Mouse (Mus musculus): Measurements from ENCODE around the gene Zdhhc22. TPM values are rescaled to one million over a fixed set of nuclear protein-coding genes. Genes with fewer than 3 reads are reported as not detected.

Zdhhc22 gene
- polyA plus RNA-seq, 1 experiment from 2014 or later: not detected

DNA sequence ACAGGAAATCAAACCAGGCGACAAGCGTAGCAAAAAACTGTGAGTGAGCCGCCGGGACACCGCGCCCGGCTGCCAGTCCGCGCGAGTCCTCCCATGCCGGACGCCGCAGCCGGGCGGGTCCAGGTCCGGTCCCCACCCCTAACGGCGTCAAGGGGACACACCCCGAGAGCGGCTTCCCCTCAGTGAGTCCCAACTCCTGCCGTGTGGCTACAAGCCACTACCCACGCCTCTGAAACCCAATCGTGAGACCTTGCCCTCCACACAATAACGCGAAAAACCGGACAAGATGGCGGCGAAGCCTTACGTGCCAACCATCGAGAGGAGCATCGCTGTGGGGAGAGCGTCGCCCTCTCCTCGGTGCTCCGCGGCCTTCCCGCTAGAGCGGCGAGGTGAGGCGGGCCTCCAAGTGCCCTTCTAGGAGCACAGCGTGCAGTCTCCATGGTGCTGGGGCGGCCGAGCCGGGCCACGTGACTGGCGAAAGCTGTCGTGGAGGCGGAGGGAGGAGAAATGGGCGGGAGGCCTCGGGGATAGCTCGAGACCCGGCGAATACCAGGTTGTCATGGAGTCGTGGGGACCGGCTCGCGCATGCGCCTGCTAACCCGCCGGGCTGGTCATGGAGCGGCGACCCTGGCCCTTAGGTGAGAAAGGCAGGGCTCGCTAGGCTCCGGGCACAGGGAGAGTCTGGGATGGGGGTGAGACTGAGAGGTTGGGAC lies 43.2 kb downstream of the Zdhhc22 start, which contains the start of gene Cipc:
Cipc (plus strand) TSS at position 182 of the 713 bp plus-strand sequence.
- peak within 1 kb of the TSS; percentile 87 for H3K4me3 ChIP-seq (ENCODE audit: low read depth, low read length)
- peak within 1 kb of the TSS; percentile 94 for H3K4me2 ChIP-seq (ENCODE audit: low read depth, low read length)
- peak; percentile 98 for DNase-seq
- peak within 1 kb of the TSS; percentile 89 for H3K9ac ChIP-seq (replicated peaks)
- H3K9me3 ChIP-seq (ENCODE audit: low read length): no peaks in the 10 kb centered on the region
- ATAC-seq: peak; percentile 99
- under 1% methylated on average over 64 of the region's 64 CpGs for WGBS (ENCODE audit: insufficient replicate concordance)
- no peaks in the 10 kb centered on the region for H3K27me3 ChIP-seq (ENCODE audit: insufficient read depth, low read length)
- no peaks in the 10 kb centered on the region for H3K36me3 ChIP-seq (replicated peaks; ENCODE audit: insufficient read depth, low read length)
- TF ChIP-seq CTCF (IDR thresholded peaks at IDR 0.05; ENCODE audit: low read depth) (no peak), EP300 (IDR thresholded peaks at IDR 0.05; ENCODE audit: low read depth) (peak; percentile 40; the same call in 1 of the 2 replicates)
- H3K4me1 ChIP-seq (ENCODE audit: insufficient read depth): peaks cover 20% of the 10 kb centered on the region
- H3K27ac ChIP-seq (ENCODE audit: low read depth): peak within 1 kb of the TSS; percentile 100

DNA sequence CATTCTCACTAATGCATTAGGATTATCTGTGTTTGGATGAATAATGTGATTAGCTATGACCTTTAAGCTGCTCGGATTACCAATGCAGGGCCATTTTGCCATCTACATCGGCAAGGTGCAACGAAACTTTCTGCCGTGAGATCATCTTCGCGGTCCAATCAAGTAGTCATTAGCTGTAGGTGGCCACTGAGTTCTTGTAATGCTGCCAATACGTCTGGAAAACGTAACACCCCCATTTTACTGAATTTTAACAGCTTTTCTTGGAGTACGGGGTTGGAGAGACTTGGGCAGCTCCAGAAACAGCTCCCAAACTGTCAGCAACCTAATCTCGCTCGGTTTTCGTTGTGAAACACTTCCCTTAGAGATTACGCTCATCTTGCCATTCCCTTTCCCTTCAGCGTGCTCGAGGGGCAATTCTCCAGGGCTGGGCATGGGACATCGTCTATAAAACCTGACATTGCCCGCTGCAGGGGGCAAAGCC lies 43.9 kb downstream of the Zdhhc22 start:
- Histone ChIP-seq H3K27me3 (ENCODE audit: insufficient read depth, low read length) (no peaks in the 10 kb centered on the region), H3K4me2 (ENCODE audit: low read depth, low read length) (peak overlapping the region; percentile 94), H3K27ac (ENCODE audit: low read depth) (peak overlapping the region; percentile 100), H3K9me3 (ENCODE audit: low read length) (no peaks in the 10 kb centered on the region), H3K4me1 (ENCODE audit: insufficient read depth) (peaks cover 20% of the 10 kb centered on the region), H3K9ac (replicated peaks) (peak overlapping the region; percentile 89), H3K4me3 (ENCODE audit: low read depth, low read length) (peak overlapping the region; percentile 87), H3K36me3 (replicated peaks; ENCODE audit: insufficient read depth, low read length) (no peaks in the 10 kb centered on the region)
- no peak for DNase-seq
- ATAC-seq: no peak
- TF ChIP-seq EP300 (IDR thresholded peaks at IDR 0.05; ENCODE audit: low read depth): no peak
- TF ChIP-seq CTCF (IDR thresholded peaks at IDR 0.05; ENCODE audit: low read depth): no peak
- 1% methylated on average over 17 of the region's 17 CpGs for WGBS (ENCODE audit: insufficient replicate concordance)

DNA sequence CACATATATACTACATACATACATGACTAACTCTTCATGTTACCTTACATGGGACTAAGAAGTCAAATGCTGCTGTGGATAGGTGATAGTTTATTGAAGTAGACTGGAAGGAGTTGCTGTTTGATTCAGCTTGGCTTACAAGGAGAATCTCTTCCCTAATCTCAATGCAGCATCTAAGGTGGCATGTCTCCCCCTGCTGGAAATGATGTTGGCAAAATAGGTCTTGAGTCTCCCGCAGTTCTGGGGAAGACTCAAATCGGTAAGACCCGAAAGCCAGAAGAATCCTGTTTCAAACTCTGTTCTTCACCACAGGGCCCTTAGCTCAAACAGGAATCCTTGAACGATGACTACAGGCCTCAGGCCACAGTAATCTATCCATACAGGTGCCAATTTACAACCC lies 45.1 kb downstream of the Zdhhc22 start:
- 9% methylated on average over 4 of the region's 4 CpGs for WGBS (ENCODE audit: insufficient replicate concordance)
- no peak for TF ChIP-seq EP300 (IDR thresholded peaks at IDR 0.05; ENCODE audit: low read depth)
- TF ChIP-seq CTCF (IDR thresholded peaks at IDR 0.05; ENCODE audit: low read depth): peak; percentile 79
- Histone ChIP-seq H3K4me1 (ENCODE audit: insufficient read depth) (peaks cover 20% of the 10 kb centered on the region), H3K4me2 (ENCODE audit: low read depth, low read length) (no peak overlapping the region), H3K9ac (replicated peaks) (no peak overlapping the region), H3K36me3 (replicated peaks; ENCODE audit: insufficient read depth, low read length) (no peaks in the 10 kb centered on the region), H3K9me3 (ENCODE audit: low read length) (no peaks in the 10 kb centered on the region), H3K27ac (ENCODE audit: low read depth) (no peak overlapping the region), H3K4me3 (ENCODE audit: low read depth, low read length) (no peak overlapping the region), H3K27me3 (ENCODE audit: insufficient read depth, low read length) (no peaks in the 10 kb centered on the region)
- ATAC-seq (no peak), DNase-seq (peak; percentile 42)

DNA sequence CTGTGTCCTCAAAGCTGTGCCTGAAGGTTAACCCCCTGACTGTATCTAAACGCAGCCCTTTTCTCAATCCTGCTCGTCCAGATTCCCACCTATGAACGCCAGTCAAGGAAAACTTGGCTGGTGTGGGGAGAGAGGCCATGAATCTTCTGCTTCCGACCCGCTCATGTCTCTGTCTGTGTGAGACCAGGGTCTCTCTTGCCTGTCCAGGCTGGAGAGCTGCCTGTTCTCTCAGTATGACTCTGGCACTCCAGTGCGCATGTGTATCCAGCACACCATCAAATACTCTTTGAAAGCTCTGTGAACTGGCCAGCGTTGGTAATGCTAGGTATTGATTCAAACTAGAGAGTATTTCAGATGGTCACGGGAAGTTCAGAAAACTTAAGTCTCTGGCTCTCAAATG lies 46.8 kb downstream of the Zdhhc22 start:
- Histone ChIP-seq H3K27me3 (ENCODE audit: insufficient read depth, low read length) (no peaks in the 10 kb centered on the region), H3K4me3 (ENCODE audit: low read depth, low read length) (no peak overlapping the region), H3K4me1 (ENCODE audit: insufficient read depth) (peaks cover 12% of the 10 kb centered on the region), H3K9me3 (ENCODE audit: low read length) (no peaks in the 10 kb centered on the region), H3K9ac (replicated peaks) (no peak overlapping the region), H3K36me3 (replicated peaks; ENCODE audit: insufficient read depth, low read length) (no peaks in the 10 kb centered on the region), H3K4me2 (ENCODE audit: low read depth, low read length) (no peak overlapping the region), H3K27ac (ENCODE audit: low read depth) (no peak overlapping the region)
- DNase-seq (no peak), ATAC-seq (no peak)
- 82% methylated on average over 8 of the region's 8 CpGs for WGBS (ENCODE audit: insufficient replicate concordance)
- TF ChIP-seq EP300 (IDR thresholded peaks at IDR 0.05; ENCODE audit: low read depth): no peak
- no peak for TF ChIP-seq CTCF (IDR thresholded peaks at IDR 0.05; ENCODE audit: low read depth)

DNA sequence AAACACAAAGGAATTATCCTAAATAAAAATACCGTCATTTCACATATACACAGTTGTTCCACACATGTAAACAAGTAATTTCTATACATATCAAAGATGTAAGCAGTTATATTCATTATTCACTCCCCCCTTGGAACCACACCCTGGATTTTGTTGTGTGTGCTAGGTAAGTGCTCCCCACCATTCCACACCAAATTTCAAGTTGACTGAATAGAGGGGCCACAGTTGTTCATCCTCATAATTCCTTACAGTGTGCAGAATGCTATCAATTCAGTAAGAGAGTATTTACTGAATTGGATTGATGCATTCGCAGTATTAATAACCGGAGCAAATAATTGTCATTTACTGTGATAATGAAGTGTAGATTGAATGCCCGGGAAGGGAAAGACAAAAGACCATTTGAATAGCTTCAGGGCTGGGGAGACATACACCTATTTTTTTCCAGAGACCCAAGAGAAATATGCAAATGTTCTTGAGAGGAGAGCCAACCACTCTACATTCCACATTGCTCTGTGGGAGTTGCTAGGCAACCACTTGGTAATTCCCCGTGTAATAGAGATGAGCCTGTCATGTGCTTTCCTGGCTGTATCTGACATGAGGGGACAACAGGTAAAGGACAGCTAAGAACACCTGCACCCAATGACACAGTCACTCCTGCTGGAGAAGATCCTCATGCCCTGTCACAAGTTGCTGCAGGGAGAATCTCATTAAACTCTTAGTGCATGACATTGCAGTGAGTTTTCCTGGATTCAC lies 48.3 kb downstream of the Zdhhc22 start:
- no peak for ATAC-seq
- Histone ChIP-seq H3K27me3 (ENCODE audit: insufficient read depth, low read length) (no peaks in the 10 kb centered on the region), H3K4me3 (ENCODE audit: low read depth, low read length) (no peak overlapping the region), H3K9me3 (ENCODE audit: low read length) (no peaks in the 10 kb centered on the region), H3K27ac (ENCODE audit: low read depth) (no peak overlapping the region), H3K36me3 (replicated peaks; ENCODE audit: insufficient read depth, low read length) (no peaks in the 10 kb centered on the region), H3K9ac (replicated peaks) (no peak overlapping the region), H3K4me2 (ENCODE audit: low read depth, low read length) (no peak overlapping the region), H3K4me1 (ENCODE audit: insufficient read depth) (peaks cover 6% of the 10 kb centered on the region; the same call in 1 of the 2 replicates)
- TF ChIP-seq EP300 (IDR thresholded peaks at IDR 0.05; ENCODE audit: low read depth): no peak
- no peak for TF ChIP-seq CTCF (IDR thresholded peaks at IDR 0.05; ENCODE audit: low read depth)
- WGBS (ENCODE audit: insufficient replicate concordance): 60% methylated on average over 5 of the region's 5 CpGs
- no peak for DNase-seq

DNA sequence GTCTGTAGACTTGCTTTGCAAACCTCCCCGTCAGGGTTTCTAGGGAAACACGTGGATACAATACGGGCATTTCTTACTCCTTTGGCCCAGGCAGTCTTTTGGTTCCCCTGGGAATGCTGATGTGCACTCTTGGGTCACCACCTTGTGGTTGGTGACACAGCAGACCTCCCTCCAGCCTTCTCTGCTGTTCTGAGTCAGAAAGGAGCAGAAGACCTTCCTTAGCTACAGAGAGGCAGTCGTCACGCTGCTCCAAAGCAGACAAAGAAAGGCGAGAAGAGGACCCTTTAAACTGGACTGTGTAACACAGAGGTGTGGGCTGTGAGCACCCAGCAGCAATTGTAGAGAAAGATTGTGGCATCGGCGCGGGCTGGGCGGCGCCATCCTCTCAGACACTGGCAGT lies 49.1 kb downstream of the Zdhhc22 start:
- Histone ChIP-seq H3K27ac (ENCODE audit: low read depth) (no peak overlapping the region), H3K27me3 (ENCODE audit: insufficient read depth, low read length) (no peaks in the 10 kb centered on the region), H3K4me1 (ENCODE audit: insufficient read depth) (peaks cover 5% of the 10 kb centered on the region; the same call in 1 of the 2 replicates), H3K9ac (replicated peaks) (no peak overlapping the region), H3K36me3 (replicated peaks; ENCODE audit: insufficient read depth, low read length) (no peaks in the 10 kb centered on the region), H3K4me3 (ENCODE audit: low read depth, low read length) (no peak overlapping the region), H3K9me3 (ENCODE audit: low read length) (no peaks in the 10 kb centered on the region), H3K4me2 (ENCODE audit: low read depth, low read length) (no peak overlapping the region)
- no peak for DNase-seq
- ATAC-seq: no peak
- WGBS (ENCODE audit: insufficient replicate concordance): 59% methylated on average over 11 of the region's 11 CpGs
- no peak for TF ChIP-seq EP300 (IDR thresholded peaks at IDR 0.05; ENCODE audit: low read depth)
- TF ChIP-seq CTCF (IDR thresholded peaks at IDR 0.05; ENCODE audit: low read depth): no peak
